Mouse (Mus musculus): Measurements from ENCODE around the gene Gm44965. TPM values are rescaled to one million over a fixed set of nuclear protein-coding genes. Genes with fewer than 3 reads are reported as not detected.

Gm44965 gene
- polyA plus RNA-seq (2015; fragmentation: Nextera tagmentation; extraction: Ambion mirVana): not detected in 2 replicates

DNA sequence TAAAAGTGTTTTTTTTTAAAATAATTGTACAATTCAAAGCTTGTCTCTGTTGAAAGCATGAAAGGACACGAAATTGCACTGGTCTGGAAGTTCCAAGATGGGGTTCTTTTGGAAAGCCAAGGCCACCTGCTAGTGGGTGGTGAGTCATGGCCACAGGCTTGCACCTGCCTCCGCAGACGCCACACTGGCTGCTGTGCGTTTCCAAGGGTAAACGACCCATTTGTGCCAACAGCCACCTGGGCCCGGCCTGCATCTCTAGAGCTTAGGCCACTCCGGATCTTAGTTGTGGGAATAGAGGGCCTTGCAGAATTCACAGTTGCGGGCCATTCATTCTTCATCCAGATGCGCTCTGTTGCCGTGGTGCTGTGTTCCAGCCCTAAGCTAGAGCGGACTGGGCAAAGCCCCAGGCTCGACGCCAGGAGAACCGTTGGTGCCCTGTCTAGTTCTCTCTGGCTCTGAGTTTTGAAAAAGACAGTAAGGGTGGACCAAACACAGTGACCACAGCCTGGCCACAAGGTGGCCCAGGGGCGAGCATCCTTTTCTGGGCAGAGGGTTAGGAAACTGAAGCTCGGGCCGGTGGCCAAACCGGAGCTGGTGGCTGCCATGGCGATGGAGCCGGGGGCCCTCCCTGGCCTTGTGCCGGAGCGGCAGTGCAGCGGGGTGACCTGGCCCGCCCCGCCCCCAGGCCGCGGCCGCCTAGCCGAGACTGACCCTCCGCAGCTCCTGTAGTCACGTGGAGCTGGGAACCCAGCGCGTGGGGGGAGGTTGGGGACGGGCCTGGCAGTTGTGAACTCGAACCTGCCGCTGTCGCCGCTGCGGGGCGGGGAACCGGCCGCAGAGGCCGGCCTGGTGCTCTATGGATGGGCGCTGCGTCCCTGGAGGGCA, at the start of gene Gm44965, which contains the start of gene Repin1:
Gm44965 (plus strand) TSS at position 784 of the 885 bp plus-strand sequence.
Repin1 (plus strand) TSS at position 726 of the 885 bp plus-strand sequence.
- Histone ChIP-seq H3K9ac (peak within 1 kb of the TSS; percentile 68), H3K27ac (replicated peaks) (peak within 1 kb of the TSS; percentile 80), H3K9me3 (replicated peaks) (peaks cover 19% of the 10 kb centered on the region), H3K36me3 (peaks cover 25% of the 10 kb centered on the region), H3K4me1 (peaks cover 26% of the 10 kb centered on the region), H3K27me3 (no peaks in the 10 kb centered on the region), H3K4me2 (replicated peaks) (peak within 1 kb of the TSS; percentile 82), H3K4me3 (replicated peaks) (peak within 1 kb of the TSS; percentile 83)
- ATAC-seq (ENCODE audit: insufficient number of reproducible peaks, low FRiP score, low TSS enrichment, low read depth): peak; percentile 88
- 5% methylated on average over 45 of the region's 45 CpGs for WGBS

DNA sequence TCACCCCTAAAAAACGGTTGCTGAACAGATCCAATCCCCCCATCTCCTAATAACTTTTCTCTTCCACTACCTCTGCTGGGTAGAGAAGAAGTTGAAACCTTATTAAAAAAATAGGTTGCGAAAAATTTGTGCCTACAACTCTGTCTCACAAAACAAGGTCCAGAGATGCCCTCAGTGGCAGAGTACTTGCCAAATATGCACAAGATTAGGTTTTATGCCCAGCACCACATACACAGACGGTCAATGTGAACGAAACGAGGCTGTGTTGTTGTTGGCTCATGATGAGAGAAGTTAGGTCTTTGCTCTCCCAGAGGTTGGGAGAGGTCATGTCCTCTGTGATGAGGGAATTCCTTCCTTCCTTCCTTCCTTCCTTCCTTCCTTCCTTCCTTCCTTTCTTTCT, 48.5 kb upstream of the Gm44965 start:
- Histone ChIP-seq H3K4me1 (peaks cover 18% of the 10 kb centered on the region), H3K4me3 (replicated peaks) (no peak overlapping the region), H3K9me3 (replicated peaks) (no peaks in the 10 kb centered on the region), H3K27me3 (no peaks in the 10 kb centered on the region), H3K4me2 (replicated peaks) (no peak overlapping the region), H3K27ac (replicated peaks) (no peak overlapping the region), H3K9ac (no peak overlapping the region), H3K36me3 (no peaks in the 10 kb centered on the region)
- no peak for ATAC-seq (ENCODE audit: insufficient number of reproducible peaks, low FRiP score, low TSS enrichment, low read depth)
- WGBS: 73% methylated on average over 5 of the region's 5 CpGs

GRCm38 (mm10) chr6:48546271-48546670, 47.5 kb upstream of the Gm44965 start:
- H3K36me3 ChIP-seq: no peaks in the 10 kb centered on the region
- no peaks in the 10 kb centered on the region for H3K9me3 ChIP-seq (replicated peaks)
- WGBS: 58% methylated on average over 1 of the region's 1 CpGs
- H3K27me3 ChIP-seq: no peaks in the 10 kb centered on the region
- no peak overlapping the region for H3K9ac ChIP-seq
- no peak overlapping the region for H3K27ac ChIP-seq (replicated peaks)
- no peak overlapping the region for H3K4me3 ChIP-seq (replicated peaks)
- H3K4me1 ChIP-seq: peaks cover 15% of the 10 kb centered on the region
- H3K4me2 ChIP-seq (replicated peaks): no peak overlapping the region
- no peak for ATAC-seq (ENCODE audit: insufficient number of reproducible peaks, low FRiP score, low TSS enrichment, low read depth)

- ATAC-seq (ENCODE audit: insufficient number of reproducible peaks, low FRiP score, low TSS enrichment, low read depth): peak; percentile 43; the same call in 1 of the 2 replicates
Observed at GRCm38 (mm10) chr6:48546858-48547257, 46.9 kb upstream of the Gm44965 start.

GRCm38 (mm10) chr6:48548314-48548713, 45.4 kb upstream of the Gm44965 start:
- Histone ChIP-seq H3K9ac (no peak overlapping the region), H3K27ac (replicated peaks) (no peak overlapping the region), H3K4me3 (replicated peaks) (no peak overlapping the region), H3K27me3 (no peaks in the 10 kb centered on the region), H3K4me2 (replicated peaks) (no peak overlapping the region), H3K4me1 (peaks cover 4% of the 10 kb centered on the region; the same call in 1 of the 2 replicates), H3K9me3 (replicated peaks) (no peaks in the 10 kb centered on the region), H3K36me3 (no peaks in the 10 kb centered on the region)
- 93% methylated on average over 6 of the region's 6 CpGs for WGBS
- no peak for ATAC-seq (ENCODE audit: insufficient number of reproducible peaks, low FRiP score, low TSS enrichment, low read depth)

More at GRCm38 (mm10) chr6:48546858-48547257, 46.9 kb upstream of the Gm44965 start:
- Histone ChIP-seq H3K4me3 (replicated peaks) (no peak overlapping the region), H3K9ac (no peak overlapping the region), H3K4me2 (replicated peaks) (no peak overlapping the region), H3K9me3 (replicated peaks) (no peaks in the 10 kb centered on the region), H3K4me1 (peaks cover 9% of the 10 kb centered on the region), H3K27me3 (no peaks in the 10 kb centered on the region), H3K36me3 (no peaks in the 10 kb centered on the region), H3K27ac (replicated peaks) (no peak overlapping the region)
- 35% methylated on average over 4 of the region's 4 CpGs for WGBS

- H3K4me1 ChIP-seq: peaks cover 14% of the 10 kb centered on the region; the same call in 1 of the 2 replicates
- WGBS: 57% methylated on average over 4 of the region's 4 CpGs
- H3K27me3 ChIP-seq: no peaks in the 10 kb centered on the region
- H3K9me3 ChIP-seq (replicated peaks): no peaks in the 10 kb centered on the region
- H3K9ac ChIP-seq: no peak overlapping the region
- H3K4me2 ChIP-seq (replicated peaks): no peak overlapping the region
- H3K27ac ChIP-seq (replicated peaks): no peak overlapping the region
- no peaks in the 10 kb centered on the region; the same call in 1 of the 2 replicates for H3K36me3 ChIP-seq
- H3K4me3 ChIP-seq (replicated peaks): no peak overlapping the region
- no peak for ATAC-seq (ENCODE audit: insufficient number of reproducible peaks, low FRiP score, low TSS enrichment, low read depth)
Observed at GRCm38 (mm10) chr6:48552918-48553317, 40.8 kb upstream of the Gm44965 start.

- Histone ChIP-seq H3K27ac (replicated peaks) (peak overlapping the region; percentile 98), H3K36me3 (no peaks in the 10 kb centered on the region; the same call in 1 of the 2 replicates), H3K4me2 (replicated peaks) (peak overlapping the region; percentile 71), H3K9me3 (replicated peaks) (no peaks in the 10 kb centered on the region), H3K9ac (no peak overlapping the region; the same call in 1 of the 2 replicates), H3K4me1 (peaks cover 14% of the 10 kb centered on the region; the same call in 1 of the 2 replicates), H3K27me3 (no peaks in the 10 kb centered on the region), H3K4me3 (replicated peaks) (peak overlapping the region; percentile 53; the same call in 1 of the 2 replicates)
- ATAC-seq (ENCODE audit: insufficient number of reproducible peaks, low FRiP score, low TSS enrichment, low read depth): no peak
- WGBS: 84% methylated on average over 4 of the region's 4 CpGs
Observed at GRCm38 (mm10) chr6:48553819-48554218, 39.9 kb upstream of the Gm44965 start.

GRCm38 (mm10) chr6:48554280-48555103, 39.2 kb upstream of the Gm44965 start, which contains the start of gene Lrrc61:
Gene Lrrc61, plus strand, starts transcription at chr6:48554796.
- Histone ChIP-seq H3K27me3 (no peaks in the 10 kb centered on the region), H3K27ac (replicated peaks) (peak within 1 kb of the TSS; percentile 98), H3K4me3 (replicated peaks) (peak within 1 kb of the TSS; percentile 53), H3K9me3 (replicated peaks) (no peaks in the 10 kb centered on the region), H3K4me1 (peaks cover 14% of the 10 kb centered on the region; the same call in 1 of the 2 replicates), H3K4me2 (replicated peaks) (peak within 1 kb of the TSS; percentile 71), H3K36me3 (peaks cover under 1% of the 10 kb centered on the region; the same call in 1 of the 2 replicates), H3K9ac (peak within 1 kb of the TSS; percentile 57)
- WGBS: under 1% methylated on average over 39 of the region's 39 CpGs
- peak; percentile 89 for ATAC-seq (ENCODE audit: insufficient number of reproducible peaks, low FRiP score, low TSS enrichment, low read depth)

GRCm38 (mm10) chr6:48555104-48555890, 38.4 kb upstream of the Gm44965 start:
- ATAC-seq (ENCODE audit: insufficient number of reproducible peaks, low FRiP score, low TSS enrichment, low read depth): peak; percentile 86
- 27% methylated on average over 13 of the region's 14 CpGs for WGBS
- peak overlapping the region; percentile 98 for H3K27ac ChIP-seq (replicated peaks)

GRCm38 (mm10) chr6:48555956-48556355, 37.8 kb upstream of the Gm44965 start:
- H3K4me2 ChIP-seq (replicated peaks): 0 out of 2 replicates have a peak overlapping the region, but pooled peaks have one; percentile 71
- no peaks in the 10 kb centered on the region for H3K27me3 ChIP-seq
- ATAC-seq (ENCODE audit: insufficient number of reproducible peaks, low FRiP score, low TSS enrichment, low read depth): no peak
- peak overlapping the region; percentile 98; the same call in 1 of the 2 replicates for H3K27ac ChIP-seq (replicated peaks)
- peaks cover 2% of the 10 kb centered on the region; the same call in 1 of the 2 replicates for H3K36me3 ChIP-seq
- H3K9ac ChIP-seq: no peak overlapping the region
- H3K9me3 ChIP-seq (replicated peaks): no peaks in the 10 kb centered on the region
- 81% methylated on average over 3 of the region's 3 CpGs for WGBS
- H3K4me3 ChIP-seq (replicated peaks): 0 out of 2 replicates have a peak overlapping the region, but pooled peaks have one; percentile 53
- H3K4me1 ChIP-seq: peaks cover 14% of the 10 kb centered on the region; the same call in 1 of the 2 replicates

More at GRCm38 (mm10) chr6:48555104-48555890, 38.4 kb upstream of the Gm44965 start:
- Histone ChIP-seq H3K9ac (peak overlapping the region; percentile 57; the same call in 1 of the 2 replicates), H3K4me1 (peaks cover 14% of the 10 kb centered on the region; the same call in 1 of the 2 replicates), H3K9me3 (replicated peaks) (no peaks in the 10 kb centered on the region), H3K4me2 (replicated peaks) (peak overlapping the region; percentile 71), H3K4me3 (replicated peaks) (peak overlapping the region; percentile 53), H3K36me3 (peaks cover 2% of the 10 kb centered on the region; the same call in 1 of the 2 replicates), H3K27me3 (no peaks in the 10 kb centered on the region)
